Mouse (Mus musculus) liver, embryonic 12.5 days (tissue): Measurements from ENCODE around the gene Endog. TPM values are rescaled to one million over a fixed set of nuclear protein-coding genes. Genes with fewer than 3 reads are reported as not detected.
"Not testable (repeated sequence)": the region's sequence is repeated elsewhere in the genome, so short reads cannot be mapped to it uniquely, and the experiment has no call there.

Source experiments
- ATAC-seq: fragments of 200-750 bp; cut with Nextera tagmentation; 2 replicates; pipeline ENCODE4 v1.8.0; 2017; ENCODE audit warnings: moderate number of reproducible peaks, mild to moderate bottlenecking, moderate library complexity
- H3K27ac ChIP-seq: fragments of 300-500 bp; sonication (generic); 2 replicates; pipeline ENCODE4 v1.5.1; 2016; ENCODE audit warnings: mild to moderate bottlenecking
- H3K27me3 ChIP-seq: fragments of 300-500 bp; sonication (generic); replicated peaks from 2 replicates; pipeline ENCODE4 v1.6.1; 2016; ENCODE audit warnings: mild to moderate bottlenecking, moderate library complexity
- H3K36me3 ChIP-seq: fragments of 300-500 bp; sonication (generic); 2 replicates; pipeline ENCODE4 v1.6.1; 2016; ENCODE audit warnings: mild to moderate bottlenecking, moderate library complexity
- H3K4me1 ChIP-seq: fragments of 300-500 bp; sonication (generic); 2 replicates; pipeline ENCODE4 v1.6.1; 2016
- H3K4me2 ChIP-seq: fragments of 300-500 bp; sonication (generic); 2 replicates; pipeline ENCODE4 v1.6.1; 2016; ENCODE audit warnings: mild to moderate bottlenecking, moderate library complexity
- H3K4me3 ChIP-seq: fragments of 300-500 bp; sonication (generic); 2 replicates; pipeline ENCODE4 v1.5.1; 2016; ENCODE audit warnings: mild to moderate bottlenecking, moderate library complexity
- H3K9ac ChIP-seq: fragments of 300-500 bp; sonication (generic); 2 replicates; pipeline ENCODE4 v1.6.1; 2016; ENCODE audit warnings: mild to moderate bottlenecking, moderate library complexity
- H3K9me3 ChIP-seq: fragments of 300-500 bp; sonication (generic); replicated peaks from 2 replicates; pipeline ENCODE4 v1.6.1; 2016; ENCODE audit warnings: mild to moderate bottlenecking, moderate library complexity
- WGBS: fragments of 180-500 bp; shearing (Covaris S2); methylation state at CpG from one replicate; pipeline ENCODE4 v1.1.7; 2016; ENCODE audit not compliant: insufficient replicate concordance; 5-methylcytosine and 5-hydroxymethylcytosine counted together
- polyA plus RNA-seq: library from polyadenylated mRNA; unstranded; fragments of >200 nt; fragmentation: Nextera tagmentation; extraction: Ambion mirVana; gene quantifications from 2 replicates; pipeline ENCODE4 v1.2.1, GENCODE M21; 2016

The Endog gene
- polyA plus RNA-seq, 1 experiment from 2014 or later = 23.0 TPM

- WGBS = 52% methylated on average over 10 of the region's 10 CpGs
- peak overlapping the region; percentile 86 for H3K9ac ChIP-seq
Measured at GRCm38 (mm10) chr2:30134928-30135620, 36.2 kb upstream of the Endog start.

GRCm38 (mm10) chr2:30136458-30136857 is 34.8 kb upstream of the Endog start:
- Histone ChIP-seq H3K27ac (0 out of 2 replicates have a peak overlapping the region, but pooled peaks have one; percentile 26), H3K36me3 (peaks cover 52% of the 10 kb centered on the region), H3K27me3 (no peaks in the 10 kb centered on the region), H3K9ac (no peak overlapping the region), H3K4me1 (peaks cover 48% of the 10 kb centered on the region), H3K4me2 (peak overlapping the region; percentile 34; the same call in 1 of the 2 replicates), H3K9me3 (no peaks in the 10 kb centered on the region), H3K4me3 (no peak overlapping the region)
- no peak for ATAC-seq
- WGBS = 50% methylated on average over 10 of the region's 10 CpGs

More at GRCm38 (mm10) chr2:30134928-30135620, 36.2 kb upstream of the Endog start:
- peak overlapping the region; percentile 93 for H3K27ac ChIP-seq
- peaks cover 48% of the 10 kb centered on the region for H3K4me1 ChIP-seq
- H3K4me3 ChIP-seq = peak overlapping the region; percentile 80
- H3K27me3 ChIP-seq = no peaks in the 10 kb centered on the region
- no peaks in the 10 kb centered on the region for H3K9me3 ChIP-seq
- no peak for ATAC-seq
- H3K4me2 ChIP-seq = peak overlapping the region; percentile 87
- peaks cover 38% of the 10 kb centered on the region for H3K36me3 ChIP-seq

- not testable (repeated sequence) for H3K9ac ChIP-seq, ATAC-seq, H3K4me3 ChIP-seq, H3K4me2 ChIP-seq, H3K27me3 ChIP-seq, H3K27ac ChIP-seq, H3K9me3 ChIP-seq
- H3K36me3 ChIP-seq = peaks cover 88% of the 10 kb centered on the region
- H3K4me1 ChIP-seq = peaks cover 24% of the 10 kb centered on the region
- WGBS = 79% methylated on average over 4 of the region's 4 CpGs
Measured at GRCm38 (mm10) chr2:30140021-30140420, 31.3 kb upstream of the Endog start.

GRCm38 (mm10) chr2:30144436-30144835 is 26.9 kb upstream of the Endog start:
- no peak overlapping the region for H3K4me3 ChIP-seq
- H3K9me3 ChIP-seq = no peaks in the 10 kb centered on the region
- H3K27ac ChIP-seq = no peak overlapping the region
- H3K4me1 ChIP-seq = no peaks in the 10 kb centered on the region
- WGBS = 85% methylated on average over 4 of the region's 4 CpGs
- H3K27me3 ChIP-seq = no peaks in the 10 kb centered on the region
- ATAC-seq = no peak
- peaks cover 87% of the 10 kb centered on the region for H3K36me3 ChIP-seq
- no peak overlapping the region for H3K4me2 ChIP-seq
- no peak overlapping the region for H3K9ac ChIP-seq

- H3K9ac ChIP-seq = no peak overlapping the region
- no peaks in the 10 kb centered on the region for H3K27me3 ChIP-seq
- no peak overlapping the region for H3K27ac ChIP-seq
- H3K4me1 ChIP-seq = no peaks in the 10 kb centered on the region
- no peaks in the 10 kb centered on the region for H3K9me3 ChIP-seq
- no peak overlapping the region for H3K4me2 ChIP-seq
- no peak overlapping the region for H3K4me3 ChIP-seq
- WGBS = 86% methylated on average over 4 of the region's 4 CpGs
- H3K36me3 ChIP-seq = peaks cover 85% of the 10 kb centered on the region
- no peak for ATAC-seq
Measured at GRCm38 (mm10) chr2:30147466-30147865, 23.8 kb upstream of the Endog start.

- Histone ChIP-seq H3K9me3 (no peaks in the 10 kb centered on the region), H3K4me2 (no peak overlapping the region), H3K27ac (no peak overlapping the region), H3K4me1 (no peaks in the 10 kb centered on the region), H3K36me3 (peaks cover 46% of the 10 kb centered on the region), H3K9ac (no peak overlapping the region), H3K4me3 (no peak overlapping the region), H3K27me3 (no peaks in the 10 kb centered on the region)
- no peak for ATAC-seq
- WGBS = 80% methylated on average over 11 of the region's 11 CpGs
Measured at GRCm38 (mm10) chr2:30151840-30152239, 19.5 kb upstream of the Endog start.

GRCm38 (mm10) chr2:30152616-30153015 is 18.7 kb upstream of the Endog start:
- H3K36me3 ChIP-seq = peaks cover 38% of the 10 kb centered on the region
- no peak overlapping the region for H3K4me2 ChIP-seq
- no peak for ATAC-seq
- H3K9me3 ChIP-seq = no peaks in the 10 kb centered on the region
- no peak overlapping the region for H3K9ac ChIP-seq
- no peaks in the 10 kb centered on the region for H3K4me1 ChIP-seq
- no peak overlapping the region for H3K27ac ChIP-seq
- no peaks in the 10 kb centered on the region for H3K27me3 ChIP-seq
- WGBS = 85% methylated on average over 8 of the region's 8 CpGs
- H3K4me3 ChIP-seq = no peak overlapping the region

- H3K27me3 ChIP-seq, ATAC-seq, H3K9me3 ChIP-seq, H3K4me3 ChIP-seq, H3K4me1 ChIP-seq, H3K27ac ChIP-seq, H3K36me3 ChIP-seq, H3K9ac ChIP-seq, H3K4me2 ChIP-seq: not testable (repeated sequence)
- WGBS = 71% methylated on average over 9 of the region's 10 CpGs
Measured at GRCm38 (mm10) chr2:30159871-30160270, 11.4 kb upstream of the Endog start.

GRCm38 (mm10) chr2:30161809-30162208 is 9.5 kb upstream of the Endog start:
- no peak overlapping the region for H3K27ac ChIP-seq
- no peaks in the 10 kb centered on the region for H3K36me3 ChIP-seq
- no peaks in the 10 kb centered on the region for H3K27me3 ChIP-seq
- H3K4me1 ChIP-seq = no peaks in the 10 kb centered on the region
- H3K9me3 ChIP-seq = peaks cover 19% of the 10 kb centered on the region
- no peak overlapping the region for H3K9ac ChIP-seq
- H3K4me2 ChIP-seq = no peak overlapping the region
- no peak for ATAC-seq
- no peak overlapping the region for H3K4me3 ChIP-seq

GRCm38 (mm10) chr2:30164340-30164932 is 6.9 kb upstream of the Endog start:
- Histone ChIP-seq H3K4me1 (no peaks in the 10 kb centered on the region), H3K9ac (no peak overlapping the region), H3K27me3 (no peaks in the 10 kb centered on the region), H3K4me2 (no peak overlapping the region), H3K9me3 (peaks cover 26% of the 10 kb centered on the region), H3K4me3 (no peak overlapping the region), H3K27ac (no peak overlapping the region), H3K36me3 (no peaks in the 10 kb centered on the region)
- 49% methylated on average over 9 of the region's 9 CpGs for WGBS
- ATAC-seq = no peak

GRCm38 (mm10) chr2:30166677-30167076 is 4.6 kb upstream of the Endog start:
- ATAC-seq = no peak
- 48% methylated on average over 4 of the region's 4 CpGs for WGBS

GRCm38 (mm10) chr2:30171997-30172382 is 697 bp downstream of the Endog start:
- Histone ChIP-seq H3K9ac (peak overlapping the region; percentile 78), H3K4me3 (peak overlapping the region; percentile 74), H3K36me3 (peaks cover 48% of the 10 kb centered on the region), H3K9me3 (peaks cover 9% of the 10 kb centered on the region), H3K4me2 (peak overlapping the region; percentile 98), H3K27ac (peak overlapping the region; percentile 82), H3K4me1 (peaks cover 25% of the 10 kb centered on the region), H3K27me3 (no peaks in the 10 kb centered on the region)
- ATAC-seq = no peak
- WGBS = 1% methylated on average over 19 of the region's 19 CpGs

More at GRCm38 (mm10) chr2:30166677-30167076, 4.6 kb upstream of the Endog start:
- Histone ChIP-seq H3K9ac (no peak overlapping the region), H3K4me3 (no peak overlapping the region), H3K27me3 (no peaks in the 10 kb centered on the region), H3K4me1 (peaks cover 7% of the 10 kb centered on the region), H3K9me3 (peaks cover 26% of the 10 kb centered on the region), H3K4me2 (no peak overlapping the region), H3K27ac (no peak overlapping the region), H3K36me3 (no peaks in the 10 kb centered on the region)
